Mouse (Mus musculus) forebrain, embryonic 11.5 days (tissue): Measurements from ENCODE around the gene Tubal3. TPM values are rescaled to one million over a fixed set of nuclear protein-coding genes. Genes with fewer than 3 reads are reported as not detected.

Source experiments
- ATAC-seq: fragments of 200-750 bp; cut with Nextera tagmentation; replicated peaks from 2 replicates; pipeline ENCODE4 v1.8.0; 2017; ENCODE audit warnings: moderate TSS enrichment; ENCODE audit not compliant: low FRiP score
- DNase-seq: peaks from one replicate; pipeline ENCODE4 v3.0.0-alpha.2; 2017; ENCODE audit warnings: low spot score
- H3K27ac ChIP-seq: fragments of 300-500 bp; sonication (generic); 2 replicates; pipeline ENCODE4 v1.5.1; 2014; ENCODE audit warnings: low read depth, low read length
- H3K27me3 ChIP-seq: fragments of 300-500 bp; sonication (generic); 2 replicates; pipeline ENCODE4 v1.6.1; 2014; ENCODE audit warnings: mild to moderate bottlenecking, low read length, mixed read lengths; ENCODE audit not compliant: control insufficient read depth, insufficient read depth
- H3K36me3 ChIP-seq: fragments of 300-500 bp; sonication (generic); 2 replicates; pipeline ENCODE4 v1.6.1; 2014; ENCODE audit warnings: mild to moderate bottlenecking, low read length, moderate library complexity, mixed read lengths; ENCODE audit not compliant: control insufficient read depth, insufficient read depth
- H3K4me1 ChIP-seq: fragments of 300-500 bp; sonication (generic); replicated peaks from 2 replicates; pipeline ENCODE4 v1.6.1; 2014; ENCODE audit warnings: low read length, mixed read lengths; ENCODE audit not compliant: control insufficient read depth, insufficient read depth
- H3K4me2 ChIP-seq: fragments of 300-500 bp; sonication (generic); 2 replicates; pipeline ENCODE4 v1.6.1; 2014; ENCODE audit warnings: low read depth, mild to moderate bottlenecking, low read length, moderate library complexity, mixed read lengths; ENCODE audit not compliant: severe bottlenecking
- H3K4me3 ChIP-seq: fragments of 300-500 bp; sonication (generic); 2 replicates; pipeline ENCODE4 v1.5.1; 2014; ENCODE audit warnings: low read depth, low read length
- H3K9ac ChIP-seq: fragments of 300-500 bp; sonication (generic); 2 replicates; pipeline ENCODE4 v1.6.1; 2014; ENCODE audit warnings: low read length
- H3K9me3 ChIP-seq: fragments of 300-500 bp; sonication (generic); 2 replicates; pipeline ENCODE4 v1.6.1; 2016; ENCODE audit warnings: low read length, mixed read lengths; ENCODE audit not compliant: control insufficient read depth
- WGBS: fragments of 180-500 bp; shearing (Covaris S2); extraction: QIAGEN DNeasy Blood & Tissue Kit; methylation state at CpG from one replicate; pipeline ENCODE4 v1.1.7; 2014; 5-methylcytosine and 5-hydroxymethylcytosine counted together
- microRNA-seq: library from miRNA; unstranded; fragments of <30 nt; microRNA quantifications from one replicate; pipeline ENCODE4, GENCODE M21; 2016; ENCODE audit not compliant: insufficient number of aligned reads
- polyA plus RNA-seq: library from polyadenylated mRNA; unstranded; fragments of >200 nt; fragmentation: Nextera tagmentation; extraction: Ambion mirVana; gene quantifications from 2 replicates; pipeline ENCODE4 v1.2.1, GENCODE M21; 2014

The Tubal3 gene
- polyA plus RNA-seq, 1 experiment from 2014 or later: not detected

- Histone ChIP-seq H3K36me3 (no peaks in the 10 kb centered on the region), H3K4me2 (no peak overlapping the region), H3K27ac (no peak overlapping the region), H3K9ac (no peak overlapping the region), H3K4me1 (no peaks in the 10 kb centered on the region), H3K4me3 (no peak overlapping the region), H3K27me3 (no peaks in the 10 kb centered on the region), H3K9me3 (no peaks in the 10 kb centered on the region)
- ATAC-seq (no peak), DNase-seq (no peak)
- 79% methylated on average over 7 of the region's 7 CpGs for WGBS
Observed at GRCm38 (mm10) chr13:3944699-3945098, 26.6 kb downstream of the Tubal3 start.

- WGBS: 57% methylated on average over 2 of the region's 2 CpGs
Observed at GRCm38 (mm10) chr13:3945249-3945648, 27.2 kb downstream of the Tubal3 start, which contains the start of gene Ucn3. Gene Ucn3, minus strand, starts transcription at chr13:3945349.

GRCm38 (mm10) chr13:3947267-3947666 lies 29.2 kb downstream of the Tubal3 start:
- ATAC-seq: no peak
- WGBS: 90% methylated on average over 4 of the region's 4 CpGs
- no peaks in the 10 kb centered on the region for H3K27me3 ChIP-seq

More at GRCm38 (mm10) chr13:3945249-3945648, 27.2 kb downstream of the Tubal3 start, which contains the start of gene Ucn3:
- Histone ChIP-seq H3K9me3 (no peaks in the 10 kb centered on the region), H3K27ac (no peak within 1 kb of the TSS), H3K36me3 (no peaks in the 10 kb centered on the region), H3K27me3 (no peaks in the 10 kb centered on the region), H3K4me2 (no peak within 1 kb of the TSS), H3K4me3 (no peak within 1 kb of the TSS), H3K4me1 (no peaks in the 10 kb centered on the region), H3K9ac (no peak within 1 kb of the TSS)
- ATAC-seq (no peak), DNase-seq (no peak)

GRCm38 (mm10) chr13:3949477-3949876 lies 31.4 kb downstream of the Tubal3 start:
- Histone ChIP-seq H3K9me3 (no peaks in the 10 kb centered on the region), H3K36me3 (no peaks in the 10 kb centered on the region), H3K4me2 (no peak overlapping the region), H3K4me1 (no peaks in the 10 kb centered on the region), H3K27me3 (no peaks in the 10 kb centered on the region), H3K9ac (no peak overlapping the region), H3K4me3 (no peak overlapping the region), H3K27ac (no peak overlapping the region)
- WGBS: 95% methylated on average over 4 of the region's 4 CpGs
- ATAC-seq (no peak), DNase-seq (no peak)

More at GRCm38 (mm10) chr13:3947267-3947666, 29.2 kb downstream of the Tubal3 start:
- no peak overlapping the region for H3K9ac ChIP-seq
- H3K36me3 ChIP-seq: no peaks in the 10 kb centered on the region
- no peak for DNase-seq
- no peaks in the 10 kb centered on the region for H3K9me3 ChIP-seq
- H3K4me1 ChIP-seq: no peaks in the 10 kb centered on the region
- H3K4me2 ChIP-seq: no peak overlapping the region
- H3K4me3 ChIP-seq: no peak overlapping the region
- H3K27ac ChIP-seq: no peak overlapping the region

GRCm38 (mm10) chr13:3951198-3951914 lies 33.3 kb downstream of the Tubal3 start:
- no peaks in the 10 kb centered on the region for H3K27me3 ChIP-seq
- no peak for DNase-seq
- H3K9ac ChIP-seq: no peak overlapping the region
- no peak overlapping the region for H3K4me3 ChIP-seq
- H3K4me2 ChIP-seq: no peak overlapping the region
- ATAC-seq: no peak
- no peaks in the 10 kb centered on the region for H3K36me3 ChIP-seq
- H3K4me1 ChIP-seq: no peaks in the 10 kb centered on the region
- H3K9me3 ChIP-seq: no peaks in the 10 kb centered on the region
- no peak overlapping the region for H3K27ac ChIP-seq
- 86% methylated on average over 6 of the region's 6 CpGs for WGBS

- Histone ChIP-seq H3K4me2 (no peak overlapping the region), H3K27me3 (no peaks in the 10 kb centered on the region), H3K9me3 (no peaks in the 10 kb centered on the region), H3K4me1 (no peaks in the 10 kb centered on the region), H3K9ac (no peak overlapping the region), H3K36me3 (no peaks in the 10 kb centered on the region), H3K4me3 (no peak overlapping the region), H3K27ac (no peak overlapping the region)
- ATAC-seq (no peak), DNase-seq (no peak)
- WGBS: 94% methylated on average over 4 of the region's 4 CpGs
Observed at GRCm38 (mm10) chr13:3968849-3969248, 50.8 kb downstream of the Tubal3 start.

Small RNA genes lying within 50 kb of the gene (microRNA-seq; reads per million reads assigned to microRNA genes)
- not detected for gene Gm22460

Other genes with a start within 250 kb of the Tubal3 start
- gene Calml3, start 114.0 kb upstream of the Tubal3 start, polyA plus RNA-seq: not detected in 2 replicates
- gene Calm4, start 80.5 kb upstream of the Tubal3 start, polyA plus RNA-seq: not detected in 2 replicates
- gene Calm5, start 64.1 kb upstream of the Tubal3 start, polyA plus RNA-seq: not detected in 2 replicates
- 49.0 and 49.3 TPM in 2 replicates for gene Net1, start 54 bp upstream of the Tubal3 start, polyA plus RNA-seq
- gene Ucn3, start 27.1 kb downstream of the Tubal3 start, polyA plus RNA-seq: not detected in 2 replicates
- 0.31 TPM in 1 of 2 replicates, not detected in the other for gene Akr1c14, start 130.7 kb downstream of the Tubal3 start, polyA plus RNA-seq
- gene Akr1c18, start 232.4 kb downstream of the Tubal3 start, polyA plus RNA-seq: not detected in 2 replicates